Mouse (Mus musculus) kidney, adult 2 months (tissue): ENCODE measurements around the gene Usb1.

ENCODE experiments used
- CTCF ChIP-seq: fragments of 200-500 bp; conservative IDR thresholded peaks from 2 replicates; pipeline ENCODE4 v1.5.1; 2011; ENCODE audit warnings: low read depth, mild to moderate bottlenecking, control low read depth, low read length, moderate library complexity, mixed read lengths; ENCODE audit not compliant: insufficient read depth, insufficient read length
- POLR2A ChIP-seq: fragments of 200-500 bp; IDR thresholded peaks from one replicate; pipeline ENCODE4 v1.6.1; 2011; ENCODE audit warnings: low read depth, low read length, control low read depth

- TF ChIP-seq CTCF (no peak), POLR2A (no peak)
These were observed 45.8 kb downstream of the Usb1 start for GRCm38 (mm10) chr8:95377863-95378291.
